Mouse (Mus musculus) hindbrain, embryonic 16.5 days (tissue): ENCODE measurements at regions not wholly inside any gene's neighbourhood (a gene's known extent, or its start where the extent isn't known, plus 50 kb on each side); places are given as distances from the start of the nearest gene placed in this dataset.

Experiments used
- ATAC-seq: fragments of 200-750 bp; cut with Nextera tagmentation; 2 replicates; pipeline ENCODE4 v1.8.0; 2017; ENCODE audit warnings: moderate TSS enrichment, moderate library complexity
- H3K27ac ChIP-seq: fragments of 300-500 bp; sonication (generic); 2 replicates; pipeline ENCODE4 v1.5.1; 2014; ENCODE audit warnings: low read depth, mild to moderate bottlenecking, control low read depth, low read length, moderate library complexity
- H3K27me3 ChIP-seq: fragments of 300-500 bp; sonication (generic); replicated peaks from 2 replicates; pipeline ENCODE4 v1.6.1; 2014; ENCODE audit warnings: low read length; ENCODE audit not compliant: control insufficient read depth, insufficient read depth
- H3K36me3 ChIP-seq: fragments of 300-500 bp; sonication (generic); 2 replicates; pipeline ENCODE4 v1.6.1; 2014; ENCODE audit warnings: mild to moderate bottlenecking, low read length, moderate library complexity, mixed read lengths; ENCODE audit not compliant: control insufficient read depth, insufficient read depth
- H3K4me1 ChIP-seq: fragments of 300-500 bp; sonication (generic); 2 replicates; pipeline ENCODE4 v1.6.1; 2014; ENCODE audit warnings: low read depth, low read length; ENCODE audit not compliant: control insufficient read depth, insufficient read depth
- H3K4me2 ChIP-seq: fragments of 300-500 bp; sonication (generic); 2 replicates; pipeline ENCODE4 v1.6.1; 2014; ENCODE audit warnings: mild to moderate bottlenecking, low read length, control low read depth, moderate library complexity
- H3K4me3 ChIP-seq: fragments of 300-500 bp; sonication (generic); 2 replicates; pipeline ENCODE4 v1.5.1; 2014; ENCODE audit warnings: mild to moderate bottlenecking, low read length, control low read depth, moderate library complexity
- H3K9ac ChIP-seq: fragments of 300-500 bp; sonication (generic); 2 replicates; pipeline ENCODE4 v1.6.1; 2014; ENCODE audit warnings: low read depth, mild to moderate bottlenecking, control low read depth, low read length, moderate library complexity
- H3K9me3 ChIP-seq: fragments of 300-500 bp; sonication (generic); 2 replicates; pipeline ENCODE4 v1.6.1; 2014; ENCODE audit warnings: mild to moderate bottlenecking, low read length, moderate library complexity; ENCODE audit not compliant: control insufficient read depth
- WGBS: fragments of 180-500 bp; shearing (Covaris S2); extraction: QIAGEN DNeasy Blood & Tissue Kit; methylation state at CpG from one replicate; pipeline ENCODE4 v1.1.7; 2014; 5-methylcytosine and 5-hydroxymethylcytosine counted together

- Histone ChIP-seq H3K27me3 (no peaks in the 10 kb centered on the region), H3K4me1 (no peaks in the 10 kb centered on the region), H3K36me3 (no peaks in the 10 kb centered on the region), H3K9ac (no peak overlapping the region), H3K4me2 (no peak overlapping the region), H3K27ac (no peak overlapping the region), H3K9me3 (no peaks in the 10 kb centered on the region), H3K4me3 (no peak overlapping the region)
- ATAC-seq = no peak
- WGBS = 71% methylated on average over 5 of the region's 5 CpGs
Measured at GRCm38 (mm10) chr1:69447276-69447675, 239.8 kb downstream of the Ikzf2 start.

- Histone ChIP-seq H3K9ac (no peak overlapping the region), H3K4me3 (no peak overlapping the region), H3K36me3 (no peaks in the 10 kb centered on the region), H3K9me3 (no peaks in the 10 kb centered on the region), H3K27me3 (no peaks in the 10 kb centered on the region), H3K27ac (no peak overlapping the region), H3K4me2 (no peak overlapping the region), H3K4me1 (no peaks in the 10 kb centered on the region)
- WGBS = 73% methylated on average over 4 of the region's 4 CpGs
- ATAC-seq = no peak
Measured at GRCm38 (mm10) chr1:69444722-69445121, 242.3 kb downstream of the Ikzf2 start.

GRCm38 (mm10) chr1:69443466-69443865, 243.6 kb downstream of the Ikzf2 start:
- Histone ChIP-seq H3K4me2 (no peak overlapping the region), H3K9me3 (no peaks in the 10 kb centered on the region), H3K9ac (no peak overlapping the region), H3K27me3 (no peaks in the 10 kb centered on the region), H3K4me1 (no peaks in the 10 kb centered on the region), H3K4me3 (no peak overlapping the region), H3K27ac (no peak overlapping the region), H3K36me3 (no peaks in the 10 kb centered on the region)
- 76% methylated on average over 7 of the region's 7 CpGs for WGBS
- no peak for ATAC-seq

- no peak overlapping the region for H3K4me3 ChIP-seq
- ATAC-seq = no peak
- H3K36me3 ChIP-seq = no peaks in the 10 kb centered on the region
- H3K9me3 ChIP-seq = no peaks in the 10 kb centered on the region
- H3K27me3 ChIP-seq = no peaks in the 10 kb centered on the region
- WGBS = 90% methylated on average over 14 of the region's 14 CpGs
- no peak overlapping the region for H3K4me2 ChIP-seq
- H3K9ac ChIP-seq = no peak overlapping the region
- no peak overlapping the region for H3K27ac ChIP-seq
- H3K4me1 ChIP-seq = no peaks in the 10 kb centered on the region
Measured at GRCm38 (mm10) chr1:69440564-69441334, 246.3 kb downstream of the Ikzf2 start.

- WGBS = 91% methylated on average over 8 of the region's 8 CpGs
- no peak overlapping the region for H3K4me3 ChIP-seq
- H3K9ac ChIP-seq = no peak overlapping the region
- H3K4me1 ChIP-seq = no peaks in the 10 kb centered on the region
- H3K27ac ChIP-seq = no peak overlapping the region
- no peaks in the 10 kb centered on the region for H3K27me3 ChIP-seq
- ATAC-seq = no peak
- H3K9me3 ChIP-seq = no peaks in the 10 kb centered on the region
- H3K4me2 ChIP-seq = no peak overlapping the region
- H3K36me3 ChIP-seq = no peaks in the 10 kb centered on the region
Measured at GRCm38 (mm10) chr1:69437042-69437441, 250.0 kb downstream of the Ikzf2 start.

GRCm38 (mm10) chr1:69433655-69434357, 253.2 kb downstream of the Ikzf2 start:
- no peaks in the 10 kb centered on the region for H3K27me3 ChIP-seq
- H3K27ac ChIP-seq = no peak overlapping the region
- H3K4me3 ChIP-seq = no peak overlapping the region
- H3K4me1 ChIP-seq = no peaks in the 10 kb centered on the region
- H3K9ac ChIP-seq = no peak overlapping the region
- no peak for ATAC-seq
- WGBS = 61% methylated on average over 8 of the region's 8 CpGs
- no peak overlapping the region for H3K4me2 ChIP-seq
- H3K36me3 ChIP-seq = no peaks in the 10 kb centered on the region
- H3K9me3 ChIP-seq = no peaks in the 10 kb centered on the region

GRCm38 (mm10) chr1:69430683-69431407, 256.2 kb downstream of the Ikzf2 start:
- Histone ChIP-seq H3K36me3 (no peaks in the 10 kb centered on the region), H3K4me1 (no peaks in the 10 kb centered on the region), H3K27ac (no peak overlapping the region), H3K9ac (no peak overlapping the region), H3K27me3 (no peaks in the 10 kb centered on the region), H3K9me3 (no peaks in the 10 kb centered on the region), H3K4me3 (no peak overlapping the region), H3K4me2 (no peak overlapping the region)
- no peak for ATAC-seq
- WGBS = 59% methylated on average over 8 of the region's 8 CpGs

- no peaks in the 10 kb centered on the region for H3K4me1 ChIP-seq
- no peak overlapping the region for H3K4me3 ChIP-seq
- WGBS = 55% methylated on average over 5 of the region's 5 CpGs
- no peaks in the 10 kb centered on the region for H3K27me3 ChIP-seq
- no peak overlapping the region for H3K4me2 ChIP-seq
- no peak overlapping the region for H3K27ac ChIP-seq
- ATAC-seq = no peak
- H3K9ac ChIP-seq = no peak overlapping the region
- H3K36me3 ChIP-seq = no peaks in the 10 kb centered on the region
- no peaks in the 10 kb centered on the region for H3K9me3 ChIP-seq
Measured at GRCm38 (mm10) chr1:69429632-69430031, 257.4 kb downstream of the Ikzf2 start.

GRCm38 (mm10) chr1:69397676-69398075, 289.4 kb downstream of the Ikzf2 start:
- Histone ChIP-seq H3K27ac (no peak overlapping the region), H3K27me3 (no peaks in the 10 kb centered on the region), H3K4me1 (no peaks in the 10 kb centered on the region), H3K9me3 (peaks cover 13% of the 10 kb centered on the region), H3K9ac (no peak overlapping the region), H3K36me3 (no peaks in the 10 kb centered on the region), H3K4me2 (no peak overlapping the region), H3K4me3 (no peak overlapping the region)
- WGBS = 79% methylated on average over 2 of the region's 2 CpGs
- ATAC-seq = no peak
